ENCODE assay signal across 11 mouse cellular contexts in the genomic region with DNA sequence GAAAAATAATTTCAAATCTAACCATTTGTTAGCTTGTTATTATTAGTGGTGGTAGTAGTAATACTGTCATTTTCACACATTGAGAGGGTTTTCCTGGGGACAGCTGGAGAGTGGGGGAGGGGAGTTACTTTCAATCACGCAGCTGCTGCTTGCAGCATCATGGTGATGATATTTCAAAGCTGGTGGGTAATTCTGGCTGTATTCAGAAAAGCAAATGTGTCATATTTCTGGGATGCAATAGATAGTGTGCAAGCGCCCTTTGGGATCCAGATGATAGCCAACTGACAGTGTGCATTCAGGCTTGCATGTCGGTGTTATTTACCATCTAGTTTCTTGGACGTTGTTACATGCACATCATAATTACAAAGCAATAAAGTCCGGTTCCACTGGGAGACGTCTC. TPM values are rescaled to one million over a fixed set of nuclear protein-coding genes. Genes with fewer than 3 reads are reported as not detected.
A peak's percentile ranks its signal among the peaks of the same experiment; 100 is the strongest.
DNase-seq lines count a peak whose midpoint lies in the region; ATAC-seq and TF ChIP-seq lines count a peak whose summit lies in the region.
"Had no signal": no experiment of that assay in that cellular context is flagged by ENCODE, and none has a peak within 500 bp of the region (broad histone marks: within the 10 kb centered on the region; RNA-seq: fewer than 3 reads in every experiment).

No protein-coding gene starts in this region.

- peaks cover 16% of the 10 kb centered on the region for H3K4me1 ChIP-seq in embryonic facial prominence, embryonic 12.5 days
- H3K4me1 ChIP-seq in hindbrain, embryonic 15.5 days (replicated peaks), result peaks cover 37% of the 10 kb centered on the region

- no peaks in the 10 kb centered on the region for H3K36me3 ChIP-seq in embryonic facial prominence, embryonic 12.5 days
- no peaks in the 10 kb centered on the region for H3K36me3 ChIP-seq in hindbrain, embryonic 15.5 days
- H3K36me3 ChIP-seq in myocyte (ENCODE audit: control insufficient read depth, insufficient read depth), result no peaks in the 10 kb centered on the region
- H3K36me3 ChIP-seq: lung, embryonic 15.5 days had no signal

- 0 out of 2 replicates have a peak overlapping the region, but pooled peaks have one; percentile 9 for H3K27ac ChIP-seq in embryonic facial prominence, embryonic 12.5 days
- H3K27ac ChIP-seq in hindbrain, embryonic 15.5 days (replicated peaks), result peak overlapping the region; percentile 64
- H3K27ac ChIP-seq: lung, embryonic 15.5 days had no signal

- no peak overlapping the region for H3K4me3 ChIP-seq in embryonic facial prominence, embryonic 12.5 days
- H3K4me3 ChIP-seq in hindbrain, embryonic 15.5 days, result peak overlapping the region; percentile 9; the same call in 1 of the 2 replicates
- H3K4me3 ChIP-seq in myocyte, result no peak overlapping the region
- H3K4me3 ChIP-seq: lung, embryonic 15.5 days had no signal

- no peak for ATAC-seq in embryonic facial prominence, embryonic 12.5 days (ENCODE audit: insufficient number of reproducible peaks, insufficient read depth, low FRiP score, low TSS enrichment)
- no peak for ATAC-seq in hindbrain, embryonic 15.5 days (ENCODE audit: low FRiP score, low read depth)
- ATAC-seq in erythroblast, adult 5-6 weeks (replicated peaks; ENCODE audit: low FRiP score, poor library complexity, severe bottlenecking), result no peak

- intact Hi-C loops in heart, postnatal 10 days (cut with DNase I), result no loop called here

- no peak overlapping the region for H3K4me2 ChIP-seq in embryonic facial prominence, embryonic 12.5 days (replicated peaks)
- peak overlapping the region; percentile 40 for H3K4me2 ChIP-seq in hindbrain, embryonic 15.5 days
- peak overlapping the region; percentile 52 for H3K4me2 ChIP-seq in myocyte (ENCODE audit: low read depth)
- H3K4me2 ChIP-seq: lung, embryonic 15.5 days had no signal

- H3ac ChIP-seq in myocyte (ENCODE audit: control insufficient read depth, insufficient read length), result no peak overlapping the region

- WGBS in embryonic facial prominence, embryonic 12.5 days, result 64% methylated on average over 6 of the region's 6 CpGs
- 28% methylated on average over 6 of the region's 6 CpGs for WGBS in hindbrain, embryonic 15.5 days

- TF ChIP-seq POLR2A in myocyte (IDR thresholded peaks at IDR 0.05; ENCODE audit: insufficient read length, low read depth), result no peak

- no peaks in the 10 kb centered on the region for H3K9me3 ChIP-seq in embryonic facial prominence, embryonic 12.5 days
- H3K9me3 ChIP-seq in hindbrain, embryonic 15.5 days, result no peaks in the 10 kb centered on the region
- H3K9me3 ChIP-seq: lung, embryonic 15.5 days had no signal

- H3K27me3 ChIP-seq in embryonic facial prominence, embryonic 12.5 days, result no peaks in the 10 kb centered on the region
- no peaks in the 10 kb centered on the region for H3K27me3 ChIP-seq in hindbrain, embryonic 15.5 days
- H3K27me3 ChIP-seq in myocyte (ENCODE audit: control insufficient read depth, insufficient read depth, insufficient read length), result no peaks in the 10 kb centered on the region
- H3K27me3 ChIP-seq: lung, embryonic 15.5 days had no signal

- peaks cover 79% of the 10 kb centered on the region for H3K79me2 ChIP-seq in myocyte (ENCODE audit: control insufficient read depth, insufficient read depth)

- H3K9ac ChIP-seq in embryonic facial prominence, embryonic 12.5 days, result no peak overlapping the region
- H3K9ac ChIP-seq in hindbrain, embryonic 15.5 days, result no peak overlapping the region
- H3K9ac ChIP-seq: lung, embryonic 15.5 days had no signal

- DNase-seq in heart, postnatal 10 days, result peak; percentile 10 to 33
- DNase-seq in heart, adult 8-10 months (ENCODE audit: low spot score), result no peak
- DNase-seq in urinary bladder, adult 18-20 months (ENCODE audit: low spot score in 2 of 2), result no peak
- DNase-seq in natural killer cell, adult 2 months (ENCODE audit: low spot score in 2 of 2), result no peak
- DNase-seq: kidney, adult 9 months had no signal

TF ChIP-seq in myocyte, 11 proteins besides CTCF, POLR2A, EP300 and RAD21:
- no peak for TF ChIP-seq SRF (IDR thresholded peaks at IDR 0.05; ENCODE audit: control insufficient read depth, insufficient read length, low read depth)
- TF ChIP-seq E2F4 (IDR thresholded peaks at IDR 0.05; ENCODE audit: insufficient read depth), result no peak
- TF ChIP-seq POLR2AphosphoS2 (IDR thresholded peaks at IDR 0.05; ENCODE audit: insufficient read length, low read depth), result no peak
- peak; percentile 77 for TF ChIP-seq TCF3 (IDR thresholded peaks at IDR 0.05; ENCODE audit: insufficient read length, low read depth)
- TF ChIP-seq TCF12 (IDR thresholded peaks at IDR 0.05; ENCODE audit: insufficient read depth, poor library complexity, severe bottlenecking), result peak; percentile 97
- no peak for TF ChIP-seq REST (IDR thresholded peaks at IDR 0.05; ENCODE audit: insufficient read depth, insufficient read length)
- TF ChIP-seq MYOG (IDR thresholded peaks at IDR 0.05; ENCODE audit: control insufficient read depth in 1 of 3, insufficient read depth in 1 of 3, insufficient read length in 2 of 3, low read depth in 2 of 3), result peak in 2 of 3 experiments; percentile 80 to 94
- no peak for TF ChIP-seq MAX (IDR thresholded peaks at IDR 0.05; ENCODE audit: low read depth)
- TF ChIP-seq USF1 (IDR thresholded peaks at IDR 0.05; ENCODE audit: low read depth), result no peak
- TF ChIP-seq CEBPB (IDR thresholded peaks at IDR 0.05; ENCODE audit: insufficient read depth, poor library complexity, severe bottlenecking), result peak; percentile 59; the same call in 1 of the 2 replicates
- TF ChIP-seq MYOD1 (IDR thresholded peaks at IDR 0.05; ENCODE audit: control insufficient read depth in 1 of 3, insufficient read length in 2 of 3, low read depth in 2 of 3), result peak; percentile 78 to 95 (median 88)

RNA-seq across cellular contexts. Expression of a gene that starts 4.2 kb away (rescaled TPM):
- total RNA-seq in heart, postnatal 10 days (2021), result 10 to 100 TPM; 10.7 to 11.6 TPM
- total RNA-seq in heart, adult 8-10 months (2022), result 10 to 100 TPM in 3 of 4 experiments, 1 to 10 TPM in 1; 10.0 to 11.3 (median 10.6) TPM
- polyA plus RNA-seq in embryonic facial prominence, embryonic 12.5 days (2016; fragmentation: Nextera tagmentation; extraction: Ambion mirVana), result 7.3 and 7.6 TPM in 2 replicates
- polyA plus RNA-seq in hindbrain, embryonic 15.5 days (2015; fragmentation: Nextera tagmentation; extraction: Ambion mirVana), result 4.0 and 4.1 TPM in 2 replicates
- polyA plus RNA-seq in myocyte (2012; fragmentation: generic; extraction: Trizol), result 43.3 TPM
- total RNA-seq in erythroblast, adult 5-6 weeks (2015; ENCODE audit: low replicate concordance), result 3.6 and 5.2 TPM in 2 replicates
- total RNA-seq in erythroblast, adult 5-6 weeks (2017; ENCODE audit: low replicate concordance), result 4.6 and 7.6 TPM in 2 replicates

RNA-seq across cellular contexts. Expression of a gene that starts 29.2 kb away (rescaled TPM):
- total RNA-seq in heart, postnatal 10 days (2021), result 10 to 100 TPM; 29.7 to 41.2 TPM
- 10 to 100 TPM; 14.8 to 34.3 (median 24.0) TPM for total RNA-seq in heart, adult 8-10 months (2022)
- 14.0 and 14.7 TPM in 2 replicates for polyA plus RNA-seq in embryonic facial prominence, embryonic 12.5 days (2016; fragmentation: Nextera tagmentation; extraction: Ambion mirVana)
- 9.0 and 9.5 TPM in 2 replicates for polyA plus RNA-seq in hindbrain, embryonic 15.5 days (2015; fragmentation: Nextera tagmentation; extraction: Ambion mirVana)
- 3.9 TPM for polyA plus RNA-seq in myocyte (2012; fragmentation: generic; extraction: Trizol)
- 0.42 TPM in 1 of 2 replicates, not detected in the other for total RNA-seq in erythroblast, adult 5-6 weeks (2015; ENCODE audit: low replicate concordance)
- not detected in 2 replicates for total RNA-seq in erythroblast, adult 5-6 weeks (2017; ENCODE audit: low replicate concordance)
- total RNA-seq: common myeloid progenitor, adult 5-6 weeks had no signal

Comparison
In these comparisons a context has a peak if more than half of its experiments do, and no peak if none do; other contexts are left out.
1. DNase-seq: peak in heart, postnatal 10 days (2 of 2); none in heart, adult 8-10 months (single experiment), urinary bladder, adult 18-20 months (0 of 2) and natural killer cell, adult 2 months (0 of 2).
2. RNA of a gene that starts 29.2 kb away (total RNA-seq): 29.7 to 41.2 TPM in heart, postnatal 10 days and 14.8 to 34.3 TPM in heart, adult 8-10 months; 0.42 TPM in erythroblast, adult 5-6 weeks; every median in the first group is over 10 times any median in the second.